Mouse (Mus musculus): Measurements from ENCODE around the gene Acod1.

The Acod1 gene

DNA sequence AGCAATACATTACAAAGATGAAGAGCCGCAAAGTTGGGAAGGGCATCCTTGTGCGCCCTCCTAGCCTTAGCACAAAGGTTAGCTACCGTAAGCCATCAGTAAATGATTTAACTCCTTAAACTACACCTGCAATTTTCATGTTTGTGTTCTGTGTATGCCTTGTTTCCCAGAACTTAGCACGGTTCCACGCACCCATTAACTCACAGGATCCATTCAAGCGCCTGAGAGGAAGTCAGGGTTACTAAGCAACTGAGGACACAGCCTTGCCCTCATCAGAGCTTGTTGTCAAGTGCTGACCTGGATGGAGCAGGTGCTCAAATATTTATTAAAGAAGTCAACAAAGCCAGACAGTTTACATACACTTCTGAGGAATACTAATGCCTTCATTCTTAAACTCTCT, 55.5 kb downstream of the Acod1 start:
- DNase-seq (ENCODE audit: low spot score), result no peak

DNA sequence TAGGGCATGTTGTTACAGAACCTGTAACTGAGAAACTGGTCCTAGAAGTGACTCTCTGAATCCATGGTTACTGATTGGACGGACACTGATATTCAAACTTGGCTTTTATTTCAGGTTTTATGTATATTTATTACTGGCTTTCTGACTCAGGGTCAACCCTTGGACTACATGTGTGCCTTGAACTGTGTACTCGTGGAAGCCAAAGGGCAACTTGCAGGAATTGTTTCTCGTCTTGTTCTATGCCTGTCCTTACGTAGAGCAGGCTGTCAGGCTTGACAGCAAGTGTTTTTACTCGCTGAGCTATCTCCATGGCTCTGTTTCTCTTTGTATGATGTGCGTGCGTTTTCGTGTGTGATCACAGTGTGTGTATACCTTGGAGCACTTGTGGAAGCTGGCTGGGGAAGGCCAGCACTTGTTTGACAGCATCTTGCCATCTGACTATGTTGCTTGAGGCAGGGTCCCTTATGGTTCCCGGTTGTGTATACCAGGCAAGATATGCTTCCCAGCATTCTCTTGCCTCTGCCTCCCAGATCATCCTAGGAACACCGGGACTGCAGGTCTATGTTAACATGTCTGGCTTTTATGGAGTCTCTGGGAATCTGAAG, 56.1 kb downstream of the Acod1 start:
- DNase-seq (ENCODE audit: low spot score), result no peak
